Mouse (Mus musculus) neutrophil, adult 5-6 weeks (primary cell): Measurements from ENCODE around the gene 2410015M20Rik. TPM values are rescaled to one million over a fixed set of nuclear protein-coding genes. Genes with fewer than 3 reads are reported as not detected.

Source experiments
- ATAC-seq: fragments of 151-379, 151-347 bp; 2 replicates; pipeline ENCODE4 v1.8.0; 2017; ENCODE audit warnings: mild to moderate bottlenecking, moderate TSS enrichment; ENCODE audit not compliant: insufficient number of reproducible peaks, poor library complexity, low FRiP score, severe bottlenecking; ENCODE audit errors: extremely low read depth
- total RNA-seq: library from RNA; stranded (forward); fragments of 200-1000 nt; gene quantifications from 2 replicates; pipeline ENCODE4 v1.2.3, GENCODE M21; 2017

Gene 2410015M20Rik
- total RNA-seq, 1 experiment from 2014 or later, result 33.3 TPM

DNA sequence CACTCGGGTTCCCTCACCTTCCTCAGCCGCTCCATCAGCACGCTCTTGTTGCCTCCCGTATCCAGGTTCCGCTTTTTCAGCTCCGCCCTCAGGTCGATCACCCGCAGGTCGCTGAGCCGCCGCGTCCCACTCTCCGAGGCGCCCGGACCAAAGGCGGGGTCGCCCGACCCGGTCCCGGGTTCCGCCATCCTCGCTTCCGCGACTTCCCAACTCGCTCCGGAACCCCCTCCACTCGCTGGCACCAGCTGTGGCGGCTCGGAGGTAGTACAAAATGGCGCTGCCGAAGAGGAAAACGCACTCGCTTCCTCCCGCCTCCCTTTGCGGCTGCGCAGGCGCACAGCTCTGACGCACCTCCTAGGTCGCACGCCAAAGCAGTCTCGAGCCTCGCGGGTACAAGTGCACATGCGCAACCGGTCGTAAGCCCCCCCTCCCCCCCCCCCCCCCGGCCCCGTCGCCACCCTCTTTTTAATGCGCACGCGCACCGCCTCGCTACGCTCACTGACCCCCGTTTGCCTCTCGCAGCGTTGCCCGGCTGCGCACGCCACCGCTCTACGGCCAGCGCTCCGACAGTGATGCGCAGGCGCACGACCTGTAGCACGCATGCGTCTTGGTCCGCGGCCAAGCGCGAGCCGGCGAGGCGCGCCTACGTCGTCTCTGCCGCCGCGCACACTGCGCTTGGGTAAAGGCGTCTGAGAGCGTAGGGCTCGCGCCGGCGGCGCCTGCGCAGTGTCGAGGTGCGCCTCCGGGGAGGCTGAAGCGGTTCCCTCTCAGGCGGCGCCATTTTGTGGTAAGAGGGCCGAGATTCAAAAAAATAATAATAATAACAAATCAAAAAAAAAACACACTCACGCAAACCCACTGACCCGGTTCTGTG, 25.1 kb downstream of the 2410015M20Rik start, which contains the start of the genes Safb2 and Safb:
TSS of gene Safb2 (minus strand) at position 329 of the 874 bp plus-strand sequence.
TSS of gene Safb (plus strand) at position 569 of the 874 bp plus-strand sequence.
- peak; percentile 71 for ATAC-seq

GRCm38 (mm10) chr17:56583611-56584256, 25.8 kb downstream of the 2410015M20Rik start:
- peak; percentile 0; the same call in 1 of the 2 replicates for ATAC-seq

DNA sequence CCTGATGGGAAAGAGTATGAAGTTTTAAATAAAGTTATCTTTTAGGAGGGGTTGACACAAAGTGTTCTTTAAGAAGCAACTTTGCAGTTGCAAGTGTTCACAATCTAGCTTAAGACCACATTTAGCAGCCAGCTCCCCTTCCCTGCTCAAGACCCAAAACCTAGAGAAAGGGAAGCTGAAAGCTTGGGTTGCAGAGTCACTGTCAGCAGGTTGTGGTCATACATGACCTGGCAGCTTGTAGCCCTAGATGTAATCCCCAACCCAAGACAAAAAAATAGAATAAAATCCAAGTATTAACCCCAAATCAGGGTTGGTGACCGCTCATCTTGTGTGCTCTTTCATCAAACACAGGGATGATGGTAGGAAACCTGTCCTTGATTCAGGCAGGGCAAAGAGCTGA, 26.5 kb downstream of the 2410015M20Rik start:
- ATAC-seq, result no peak

DNA sequence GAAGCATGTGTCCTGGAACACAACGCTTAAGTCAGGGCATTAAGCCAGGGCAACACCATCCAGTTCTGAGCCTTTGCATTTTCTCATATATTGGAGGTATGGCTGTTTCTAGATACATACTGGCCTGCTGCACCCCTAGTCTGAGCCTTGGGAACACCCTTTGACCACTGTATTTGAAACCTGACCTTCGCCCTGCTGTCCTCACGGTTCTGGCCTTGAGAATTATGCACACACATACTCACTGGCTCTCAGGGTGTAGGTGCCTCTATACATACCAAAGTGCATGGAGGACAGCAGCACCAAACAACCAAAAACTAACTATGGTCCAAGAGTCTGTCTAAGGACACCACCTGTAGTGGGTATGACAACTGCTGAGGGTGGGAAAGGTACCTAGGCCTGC, 36.6 kb downstream of the 2410015M20Rik start:
- no peak for ATAC-seq

DNA sequence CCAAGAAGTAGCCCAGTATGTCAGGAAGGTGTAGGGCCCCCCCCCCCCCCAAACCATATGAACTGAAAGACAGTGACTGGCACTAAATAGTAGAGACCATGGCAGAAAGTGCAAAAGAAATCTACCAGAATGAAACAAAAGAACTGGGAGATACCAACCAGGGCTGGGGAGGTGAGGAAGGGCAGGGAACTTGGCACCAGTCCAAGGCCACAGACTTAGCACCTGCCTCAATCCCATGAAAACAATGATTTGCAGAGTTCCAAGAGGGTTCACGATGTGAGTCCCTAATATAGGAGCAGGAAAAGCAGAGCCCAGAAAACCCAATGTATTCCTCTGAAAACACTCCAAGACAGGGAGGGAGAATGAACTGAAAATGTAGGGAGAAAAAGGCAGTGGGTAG, 37.4 kb downstream of the 2410015M20Rik start:
- no peak for ATAC-seq

DNA sequence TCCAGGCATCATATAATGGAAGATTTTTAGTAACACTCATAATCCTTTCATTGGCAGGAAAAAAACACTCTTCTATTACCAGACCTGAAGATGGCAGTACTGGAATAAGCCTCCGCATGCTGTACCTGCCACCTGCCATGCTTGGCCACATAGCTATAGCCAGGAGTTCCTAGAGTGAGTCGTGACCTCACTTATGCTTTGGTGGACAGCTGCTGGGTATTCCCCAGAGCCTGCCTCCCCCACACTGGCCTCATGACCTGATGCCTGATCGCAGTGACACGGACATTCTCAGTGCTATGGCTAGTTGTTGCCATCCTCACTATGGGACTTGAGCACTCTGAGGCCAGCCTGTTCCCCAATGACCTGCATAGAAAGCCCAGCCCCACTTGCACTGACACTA, 39.3 kb downstream of the 2410015M20Rik start:
- ATAC-seq, result no peak

GRCm38 (mm10) chr17:56567370-56567769, 42.2 kb downstream of the 2410015M20Rik start:
- no peak for ATAC-seq

- ATAC-seq, result no peak
Observed at GRCm38 (mm10) chr17:56566918-56567317, 42.7 kb downstream of the 2410015M20Rik start.

- ATAC-seq, result no peak
Observed at GRCm38 (mm10) chr17:56566293-56566692, 43.3 kb downstream of the 2410015M20Rik start.

- ATAC-seq, result no peak
Observed at GRCm38 (mm10) chr17:56561866-56562265, 47.7 kb downstream of the 2410015M20Rik start.

GRCm38 (mm10) chr17:56560131-56560530, 49.4 kb downstream of the 2410015M20Rik start:
- ATAC-seq, result no peak

DNA sequence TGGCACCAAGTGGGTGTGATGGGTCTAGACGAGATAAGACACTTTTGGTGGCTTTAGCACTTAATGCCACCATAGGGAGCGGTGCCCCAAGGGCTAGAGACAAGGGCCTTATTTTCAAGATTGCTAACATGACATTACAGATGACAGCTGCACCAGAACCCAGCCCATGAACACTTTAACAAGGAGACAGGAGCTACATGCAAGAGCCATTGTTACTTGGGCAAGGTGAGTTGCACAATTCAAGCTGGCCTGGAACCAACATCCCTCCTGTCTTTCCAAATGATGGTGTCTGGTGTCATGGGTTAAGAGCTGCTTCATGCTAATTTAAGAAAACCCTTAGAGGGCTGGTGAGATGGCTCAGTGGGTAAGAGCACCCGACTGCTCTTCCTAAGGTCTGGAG, 50.2 kb downstream of the 2410015M20Rik start:
- ATAC-seq, result no peak

- no peak for ATAC-seq
Observed at GRCm38 (mm10) chr17:56558448-56558847, 51.1 kb downstream of the 2410015M20Rik start.

Other genes starting within 250 kb of the 2410015M20Rik start
- gene Ptprs, start 133.3 kb downstream of the 2410015M20Rik start, total RNA-seq, result 6.4 and 6.8 TPM in 2 replicates
- not detected in 2 replicates for gene Znrf4, start 97.3 kb downstream of the 2410015M20Rik start, total RNA-seq
- 2.2 and 3.3 TPM in 2 replicates for gene Gm20219, start 55.4 kb downstream of the 2410015M20Rik start, total RNA-seq
- 329 and 358 TPM in 2 replicates for gene Safb2, start 25.2 kb downstream of the 2410015M20Rik start, total RNA-seq
- 243 and 262 TPM in 2 replicates for gene Safb, start 24.9 kb downstream of the 2410015M20Rik start, total RNA-seq
- gene Rpl36, start 3.6 kb upstream of the 2410015M20Rik start, total RNA-seq, result 894 and 902 TPM in 2 replicates
- gene Lonp1, start 17.1 kb upstream of the 2410015M20Rik start, total RNA-seq, result 32.6 and 32.9 TPM in 2 replicates
- not detected in 2 replicates for gene Catsperd, start 18.4 kb upstream of the 2410015M20Rik start, total RNA-seq
- 64.5 and 65.3 TPM in 2 replicates for gene Ranbp3, start 63.5 kb upstream of the 2410015M20Rik start, total RNA-seq
- gene Ndufa11, start 108.0 kb upstream of the 2410015M20Rik start, total RNA-seq, result 31.2 and 33.6 TPM in 2 replicates
- 10.7 and 10.8 TPM in 2 replicates for gene Vmac, start 108.3 kb upstream of the 2410015M20Rik start, total RNA-seq
- not detected in 2 replicates for gene Nrtn, start 147.8 kb upstream of the 2410015M20Rik start, total RNA-seq
- 25.9 and 27.0 TPM in 2 replicates for gene Dus3l, start 155.0 kb upstream of the 2410015M20Rik start, total RNA-seq
- gene Prr22, start 160.5 kb upstream of the 2410015M20Rik start, total RNA-seq, result 0.25 and 0.58 TPM in 2 replicates
- 8.6 and 11.1 TPM in 2 replicates for gene Rfx2, start 221.2 kb upstream of the 2410015M20Rik start, total RNA-seq